Mouse (Mus musculus) midbrain, postnatal 0 days (tissue): ENCODE results near the gene Cul7. TPM values are rescaled to one million over a fixed set of nuclear protein-coding genes. Genes with fewer than 3 reads are reported as not detected.

ENCODE experiments used
- ATAC-seq: fragments of 200-750 bp; cut with Nextera tagmentation; 2 replicates; pipeline ENCODE4 v1.8.0; 2017; ENCODE audit warnings: moderate number of reproducible peaks, mild to moderate bottlenecking, moderate TSS enrichment, moderate library complexity; ENCODE audit not compliant: low FRiP score
- DNase-seq: peaks from one replicate; pipeline ENCODE4 v3.0.0-alpha.2; 2015; ENCODE audit warnings: low spot score
- H3K27ac ChIP-seq: fragments of 300-500 bp; sonication (generic); 2 replicates; pipeline ENCODE4 v1.5.1; 2014; ENCODE audit warnings: low read depth, mild to moderate bottlenecking, low read length, mixed read lengths
- H3K27me3 ChIP-seq: fragments of 300-500 bp; sonication (generic); 2 replicates; pipeline ENCODE4 v1.6.1; 2014; ENCODE audit warnings: low read length, control low read depth, mixed read lengths; ENCODE audit not compliant: insufficient read depth
- H3K36me3 ChIP-seq: fragments of 300-500 bp; sonication (generic); 2 replicates; pipeline ENCODE4 v1.6.1; 2014; ENCODE audit warnings: low read length, control low read depth, mixed read lengths; ENCODE audit not compliant: insufficient read depth
- H3K4me1 ChIP-seq: fragments of 300-500 bp; sonication (generic); 2 replicates; pipeline ENCODE4 v1.6.1; 2014; ENCODE audit warnings: mild to moderate bottlenecking, control low read depth, antibody characterized with exemption, low read length, mixed read lengths; ENCODE audit not compliant: insufficient read depth
- H3K4me2 ChIP-seq: fragments of 300-500 bp; sonication (generic); 2 replicates; pipeline ENCODE4 v1.6.1; 2014; ENCODE audit warnings: low read depth, mild to moderate bottlenecking, low read length, mixed read lengths; ENCODE audit not compliant: poor library complexity, severe bottlenecking
- H3K4me3 ChIP-seq: fragments of 300-500 bp; sonication (generic); 2 replicates; pipeline ENCODE4 v1.5.1; 2014; ENCODE audit warnings: low read depth, mild to moderate bottlenecking, low read length, moderate library complexity
- H3K9ac ChIP-seq: fragments of 300-500 bp; sonication (generic); replicated peaks from 2 replicates; pipeline ENCODE4 v1.6.1; 2014; ENCODE audit warnings: mild to moderate bottlenecking, low read length, moderate library complexity, mixed read lengths; ENCODE audit not compliant: poor library complexity, severe bottlenecking
- H3K9me3 ChIP-seq: fragments of 300-500 bp; sonication (generic); 2 replicates; pipeline ENCODE4 v1.6.1; 2016; ENCODE audit warnings: low read length, control low read depth
- CTCF ChIP-seq: IDR thresholded peaks from 2 replicates; pipeline ENCODE4 v1.5.1; 2016; ENCODE audit warnings: antibody characterized with exemption, mild to moderate bottlenecking
- WGBS: fragments of 180-500 bp; shearing (Covaris S2); extraction: QIAGEN DNeasy Blood & Tissue Kit; methylation state at CpG from one replicate; pipeline ENCODE4 v1.1.7; 2014; 5-methylcytosine and 5-hydroxymethylcytosine counted together
- polyA plus RNA-seq: library from polyadenylated mRNA; unstranded; fragments of >200 nt; fragmentation: Nextera tagmentation; extraction: Ambion mirVana; gene quantifications from 2 replicates; pipeline ENCODE4 v1.2.1, GENCODE M21; 2015
- total RNA-seq: library from RNA; depleted of rRNA; stranded (reverse); fragments of >200 nt; gene quantifications from 2 replicates; pipeline ENCODE4 v1.2.3, GENCODE M21; 2014

The Cul7 gene
- total and polyA plus RNA-seq, 2 experiments from 2014 or later, result 26.6 to 92.4 TPM

GRCm38 (mm10) chr17:46609721-46610514 lies 40.2 kb upstream of the Cul7 start:
- no peak for ATAC-seq
- Histone ChIP-seq H3K4me3 (no peak overlapping the region), H3K9ac (no peak overlapping the region), H3K4me1 (no peaks in the 10 kb centered on the region), H3K27ac (no peak overlapping the region), H3K4me2 (no peak overlapping the region), H3K27me3 (no peaks in the 10 kb centered on the region), H3K36me3 (no peaks in the 10 kb centered on the region), H3K9me3 (no peaks in the 10 kb centered on the region)
- TF ChIP-seq CTCF, result no peak
- no peak for DNase-seq
- WGBS, result 61% methylated on average over 15 of the region's 15 CpGs

- no peak overlapping the region for H3K9ac ChIP-seq
- H3K27me3 ChIP-seq, result no peaks in the 10 kb centered on the region
- no peak for TF ChIP-seq CTCF
- no peak overlapping the region for H3K4me2 ChIP-seq
- H3K4me1 ChIP-seq, result no peaks in the 10 kb centered on the region
- H3K4me3 ChIP-seq, result no peak overlapping the region
- DNase-seq (no peak), ATAC-seq (no peak)
- no peak overlapping the region for H3K27ac ChIP-seq
- H3K9me3 ChIP-seq, result no peaks in the 10 kb centered on the region
- no peaks in the 10 kb centered on the region for H3K36me3 ChIP-seq
- 95% methylated on average over 6 of the region's 6 CpGs for WGBS
These were observed 38.8 kb upstream of the Cul7 start for GRCm38 (mm10) chr17:46611316-46611715.

- no peaks in the 10 kb centered on the region for H3K4me1 ChIP-seq
- no peaks in the 10 kb centered on the region for H3K36me3 ChIP-seq
- WGBS, result 73% methylated on average over 2 of the region's 2 CpGs
- DNase-seq (no peak), ATAC-seq (no peak)
- no peaks in the 10 kb centered on the region for H3K27me3 ChIP-seq
- no peak overlapping the region for H3K4me3 ChIP-seq
- no peak overlapping the region for H3K27ac ChIP-seq
- no peak overlapping the region for H3K9ac ChIP-seq
- TF ChIP-seq CTCF, result no peak
- no peak overlapping the region for H3K4me2 ChIP-seq
- H3K9me3 ChIP-seq, result no peaks in the 10 kb centered on the region
These were observed 37.9 kb upstream of the Cul7 start for GRCm38 (mm10) chr17:46612189-46612588.

GRCm38 (mm10) chr17:46612820-46613219 lies 37.3 kb upstream of the Cul7 start:
- DNase-seq, result no peak
- WGBS, result 44% methylated on average over 4 of the region's 4 CpGs
- H3K4me2 ChIP-seq, result no peak overlapping the region
- H3K4me3 ChIP-seq, result no peak overlapping the region
- H3K36me3 ChIP-seq, result no peaks in the 10 kb centered on the region
- H3K27ac ChIP-seq, result no peak overlapping the region
- H3K9me3 ChIP-seq, result no peaks in the 10 kb centered on the region
- no peak for ATAC-seq
- no peaks in the 10 kb centered on the region for H3K27me3 ChIP-seq
- H3K4me1 ChIP-seq, result no peaks in the 10 kb centered on the region
- no peak overlapping the region for H3K9ac ChIP-seq
- no peak for TF ChIP-seq CTCF

- no peak for ATAC-seq
- Histone ChIP-seq H3K4me1 (no peaks in the 10 kb centered on the region), H3K4me3 (no peak overlapping the region), H3K27me3 (no peaks in the 10 kb centered on the region), H3K36me3 (no peaks in the 10 kb centered on the region), H3K9ac (no peak overlapping the region), H3K9me3 (no peaks in the 10 kb centered on the region), H3K4me2 (no peak overlapping the region), H3K27ac (no peak overlapping the region)
- 66% methylated on average over 3 of the region's 3 CpGs for WGBS
- TF ChIP-seq CTCF, result no peak
- no peak for DNase-seq
These were observed 36.9 kb upstream of the Cul7 start for GRCm38 (mm10) chr17:46613229-46613628.

- H3K4me3 ChIP-seq, result no peak overlapping the region
These were observed 32.3 kb upstream of the Cul7 start for GRCm38 (mm10) chr17:46617799-46618198.

More at GRCm38 (mm10) chr17:46617799-46618198, 32.3 kb upstream of the Cul7 start:
- Histone ChIP-seq H3K4me1 (peaks cover 21% of the 10 kb centered on the region), H3K27me3 (no peaks in the 10 kb centered on the region), H3K9me3 (no peaks in the 10 kb centered on the region), H3K4me2 (no peak overlapping the region), H3K36me3 (no peaks in the 10 kb centered on the region), H3K27ac (no peak overlapping the region), H3K9ac (no peak overlapping the region)
- no peak for TF ChIP-seq CTCF
- DNase-seq, result no peak
- 74% methylated on average over 12 of the region's 12 CpGs for WGBS
- ATAC-seq, result no peak
